Mouse (Mus musculus) hindbrain, embryonic 12.5 days (tissue): ENCODE measurements at regions not wholly inside any gene's neighbourhood (a gene's known extent, or its start where the extent isn't known, plus 50 kb on each side); places are given as distances from the start of the nearest gene placed in this dataset.
A peak's percentile ranks its signal among the peaks of the same experiment; 100 is the strongest.
"Not testable (repeated sequence)": the region's sequence is repeated elsewhere in the genome, so short reads cannot be mapped to it uniquely, and the experiment has no call there.

Source experiments
- ATAC-seq: fragments of 200-750 bp; cut with Nextera tagmentation; 2 replicates; pipeline ENCODE4 v1.8.0; 2017; ENCODE audit warnings: moderate TSS enrichment; ENCODE audit not compliant: low FRiP score
- H3K27ac ChIP-seq: fragments of 300-500 bp; sonication (generic); 2 replicates; pipeline ENCODE4 v1.5.1; 2016; ENCODE audit warnings: mild to moderate bottlenecking
- H3K27me3 ChIP-seq: fragments of 300-500 bp; sonication (generic); 2 replicates; pipeline ENCODE4 v1.6.1; 2016; ENCODE audit warnings: mild to moderate bottlenecking
- H3K36me3 ChIP-seq: fragments of 300-500 bp; sonication (generic); 2 replicates; pipeline ENCODE4 v1.6.1; 2016; ENCODE audit warnings: mild to moderate bottlenecking
- H3K4me1 ChIP-seq: fragments of 300-500 bp; sonication (generic); 2 replicates; pipeline ENCODE4 v1.6.1; 2016
- H3K4me2 ChIP-seq: fragments of 300-500 bp; sonication (generic); replicated peaks from 2 replicates; pipeline ENCODE4 v1.6.1; 2016; ENCODE audit warnings: mild to moderate bottlenecking
- H3K4me3 ChIP-seq: fragments of 300-500 bp; sonication (generic); 2 replicates; pipeline ENCODE4 v1.5.1; 2016; ENCODE audit warnings: mild to moderate bottlenecking
- H3K9ac ChIP-seq: fragments of 300-500 bp; sonication (generic); 2 replicates; pipeline ENCODE4 v1.6.1; 2016; ENCODE audit warnings: mild to moderate bottlenecking, moderate library complexity
- H3K9me3 ChIP-seq: fragments of 300-500 bp; sonication (generic); replicated peaks from 2 replicates; pipeline ENCODE4 v1.6.1; 2016; ENCODE audit warnings: mild to moderate bottlenecking
- WGBS: fragments of 180-500 bp; shearing (Covaris S2); methylation state at CpG from one replicate; pipeline ENCODE4 v1.1.7; 2016; 5-methylcytosine and 5-hydroxymethylcytosine counted together

DNA sequence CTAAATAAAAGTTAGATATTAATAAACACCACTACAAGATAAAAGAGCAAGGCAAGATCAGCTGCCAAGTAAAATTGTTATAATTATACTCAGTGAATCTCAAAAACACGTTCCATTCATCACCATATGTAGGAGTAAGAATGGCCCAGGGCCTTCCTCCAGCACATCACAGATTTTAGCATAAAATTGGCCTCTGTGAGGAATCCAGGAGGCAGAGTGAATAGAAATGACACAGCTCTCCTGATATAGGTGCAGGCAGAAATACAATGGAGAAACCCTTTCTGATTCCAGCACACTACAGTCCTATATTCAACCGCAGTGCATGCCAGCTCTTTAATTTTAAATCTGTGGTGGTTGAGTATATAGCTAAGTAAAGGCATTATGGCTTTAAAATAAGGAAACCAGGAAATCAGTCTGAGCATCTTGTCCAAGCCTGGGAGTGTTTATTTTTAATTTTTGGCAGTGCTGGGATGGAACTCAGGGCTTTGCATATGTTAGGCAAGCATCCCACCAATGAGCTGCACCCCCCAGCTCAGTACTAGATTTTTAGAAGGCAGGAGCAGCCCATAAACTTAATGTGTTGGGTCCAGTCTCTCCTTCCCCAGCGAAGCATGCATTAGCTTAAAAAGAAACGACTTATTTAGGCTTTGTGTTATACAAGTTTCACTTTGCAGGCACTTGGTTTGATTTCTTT, 158.3 kb upstream of the Ptprz1 start:
- H3K27me3 ChIP-seq: no peaks in the 10 kb centered on the region
- 86% methylated on average over 4 of the region's 4 CpGs for WGBS
- no peaks in the 10 kb centered on the region for H3K9me3 ChIP-seq
- no peak for ATAC-seq
- H3K9ac ChIP-seq: no peak overlapping the region
- H3K27ac ChIP-seq: no peak overlapping the region
- no peaks in the 10 kb centered on the region for H3K36me3 ChIP-seq
- no peak overlapping the region for H3K4me3 ChIP-seq
- no peak overlapping the region for H3K4me2 ChIP-seq
- H3K4me1 ChIP-seq: peaks cover 4% of the 10 kb centered on the region; the same call in 1 of the 2 replicates

GRCm38 (mm10) chr6:22716144-22716856, 159.0 kb upstream of the Ptprz1 start:
- H3K27ac ChIP-seq: no peak overlapping the region
- peak; percentile 48; the same call in 1 of the 2 replicates for ATAC-seq
- H3K9me3 ChIP-seq: no peaks in the 10 kb centered on the region
- WGBS: 52% methylated on average over 7 of the region's 7 CpGs
- peaks cover 4% of the 10 kb centered on the region; the same call in 1 of the 2 replicates for H3K4me1 ChIP-seq
- no peak overlapping the region for H3K4me3 ChIP-seq
- H3K36me3 ChIP-seq: no peaks in the 10 kb centered on the region
- no peaks in the 10 kb centered on the region for H3K27me3 ChIP-seq
- H3K4me2 ChIP-seq: no peak overlapping the region
- H3K9ac ChIP-seq: no peak overlapping the region

GRCm38 (mm10) chr6:22698187-22698586, 177.1 kb upstream of the Ptprz1 start:
- H3K36me3 ChIP-seq: no peaks in the 10 kb centered on the region

GRCm38 (mm10) chr6:22688678-22689126, 186.6 kb upstream of the Ptprz1 start:
- H3K27me3 ChIP-seq: no peaks in the 10 kb centered on the region
- ATAC-seq: no peak
- H3K27ac ChIP-seq: no peak overlapping the region
- no peak overlapping the region for H3K4me2 ChIP-seq
- H3K36me3 ChIP-seq: no peaks in the 10 kb centered on the region
- H3K9ac ChIP-seq: no peak overlapping the region
- no peak overlapping the region for H3K4me3 ChIP-seq
- no peaks in the 10 kb centered on the region for H3K4me1 ChIP-seq
- 75% methylated on average over 7 of the region's 7 CpGs for WGBS
- H3K9me3 ChIP-seq: no peaks in the 10 kb centered on the region

More at GRCm38 (mm10) chr6:22698187-22698586, 177.1 kb upstream of the Ptprz1 start:
- ATAC-seq: no peak
- H3K9me3 ChIP-seq: no peaks in the 10 kb centered on the region
- no peak overlapping the region for H3K4me2 ChIP-seq
- H3K9ac ChIP-seq: no peak overlapping the region
- no peak overlapping the region for H3K27ac ChIP-seq
- H3K4me3 ChIP-seq: no peak overlapping the region
- no peaks in the 10 kb centered on the region for H3K4me1 ChIP-seq
- no peaks in the 10 kb centered on the region for H3K27me3 ChIP-seq

GRCm38 (mm10) chr6:22674586-22674929, 200.7 kb upstream of the Ptprz1 start:
- Histone ChIP-seq H3K9me3 (no peaks in the 10 kb centered on the region), H3K9ac (no peak overlapping the region), H3K36me3 (no peaks in the 10 kb centered on the region), H3K27ac (no peak overlapping the region), H3K4me2 (no peak overlapping the region), H3K27me3 (no peaks in the 10 kb centered on the region), H3K4me1 (0 out of 2 replicates have a peak, but pooled peaks cover 3% of the 10 kb centered on the region), H3K4me3 (no peak overlapping the region)
- WGBS: 30% methylated on average over 1 of the region's 1 CpGs
- no peak for ATAC-seq

- WGBS: 81% methylated on average over 2 of the region's 2 CpGs
- Histone ChIP-seq H3K4me1 (0 out of 2 replicates have a peak, but pooled peaks cover 3% of the 10 kb centered on the region), H3K4me3 (no peak overlapping the region), H3K9me3 (no peaks in the 10 kb centered on the region), H3K36me3 (no peaks in the 10 kb centered on the region), H3K27ac (no peak overlapping the region), H3K4me2 (no peak overlapping the region), H3K9ac (no peak overlapping the region), H3K27me3 (no peaks in the 10 kb centered on the region)
- no peak for ATAC-seq
These were observed 201.2 kb upstream of the Ptprz1 start for GRCm38 (mm10) chr6:22673919-22674585.

DNA sequence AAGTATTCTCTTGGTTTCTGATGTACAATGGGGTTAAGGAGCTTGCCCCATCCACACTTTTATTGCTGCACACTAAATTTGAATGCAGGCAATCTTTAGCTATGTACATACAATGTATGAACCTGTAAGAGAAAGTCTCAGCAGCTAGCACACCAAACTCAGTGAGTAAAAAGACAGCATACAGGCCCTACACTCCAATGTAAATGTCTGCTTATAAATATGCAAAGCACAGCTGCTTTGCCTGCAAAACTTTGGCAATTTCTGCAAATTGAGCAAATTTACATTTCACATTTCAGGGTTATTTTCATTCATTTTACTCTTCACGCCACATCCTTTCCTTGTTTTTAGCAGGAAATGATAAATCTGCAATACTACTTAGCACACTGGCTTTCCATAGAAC, 203.8 kb upstream of the Ptprz1 start:
- 85% methylated on average over 1 of the region's 1 CpGs for WGBS
- no peak overlapping the region for H3K27ac ChIP-seq
- no peak overlapping the region for H3K9ac ChIP-seq
- ATAC-seq: no peak
- no peaks in the 10 kb centered on the region for H3K9me3 ChIP-seq
- H3K4me1 ChIP-seq: 0 out of 2 replicates have a peak, but pooled peaks cover 3% of the 10 kb centered on the region
- no peaks in the 10 kb centered on the region for H3K36me3 ChIP-seq
- no peak overlapping the region for H3K4me2 ChIP-seq
- no peak overlapping the region for H3K4me3 ChIP-seq
- H3K27me3 ChIP-seq: no peaks in the 10 kb centered on the region

- Histone ChIP-seq H3K27ac (no peak overlapping the region), H3K9me3 (no peaks in the 10 kb centered on the region), H3K9ac (no peak overlapping the region), H3K4me1 (no peaks in the 10 kb centered on the region), H3K4me3 (no peak overlapping the region), H3K36me3 (no peaks in the 10 kb centered on the region), H3K4me2 (no peak overlapping the region), H3K27me3 (no peaks in the 10 kb centered on the region)
- WGBS: 81% methylated on average over 7 of the region's 7 CpGs
- peak; percentile 35; the same call in 1 of the 2 replicates for ATAC-seq
These were observed 206.9 kb upstream of the Ptprz1 start for GRCm38 (mm10) chr6:22668190-22668975.

DNA sequence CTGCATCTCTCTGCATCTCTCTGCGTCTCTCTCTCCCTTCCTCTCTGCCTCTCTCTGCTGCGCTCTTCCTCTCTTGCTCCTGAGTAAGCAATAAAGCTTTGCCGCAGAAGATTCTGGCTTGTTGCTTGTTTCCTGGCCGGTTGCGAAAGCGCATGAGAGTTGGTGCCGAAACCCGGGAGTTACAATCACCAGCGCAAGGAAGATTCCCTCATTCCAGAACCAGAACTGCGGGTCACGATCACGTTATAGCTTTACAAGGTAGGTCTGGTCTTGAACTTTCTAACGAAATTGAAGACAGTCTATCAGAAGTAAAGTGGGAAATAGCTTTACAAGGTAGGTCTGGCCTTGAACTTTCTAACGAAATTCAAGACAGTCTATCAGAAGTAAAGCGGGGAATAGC, 217.9 kb upstream of the Ptprz1 start:
- not testable (repeated sequence) for H3K27me3 ChIP-seq, H3K27ac ChIP-seq, H3K36me3 ChIP-seq, H3K9ac ChIP-seq, H3K4me1 ChIP-seq, H3K4me3 ChIP-seq, H3K9me3 ChIP-seq, ATAC-seq, H3K4me2 ChIP-seq
- 95% methylated on average over 15 of the region's 15 CpGs for WGBS

- Histone ChIP-seq H3K36me3 (no peaks in the 10 kb centered on the region), H3K4me2 (no peak overlapping the region), H3K27ac (no peak overlapping the region), H3K9me3 (no peaks in the 10 kb centered on the region), H3K4me1 (no peaks in the 10 kb centered on the region), H3K4me3 (no peak overlapping the region), H3K9ac (no peak overlapping the region), H3K27me3 (no peaks in the 10 kb centered on the region)
- no peak for ATAC-seq
These were observed 235.2 kb upstream of the Ptprz1 start for GRCm38 (mm10) chr6:22640100-22640499.

GRCm38 (mm10) chr6:22635141-22635540, 240.2 kb upstream of the Ptprz1 start:
- Histone ChIP-seq H3K9ac (no peak overlapping the region), H3K4me1 (no peaks in the 10 kb centered on the region), H3K27ac (no peak overlapping the region), H3K36me3 (no peaks in the 10 kb centered on the region), H3K9me3 (no peaks in the 10 kb centered on the region), H3K4me2 (no peak overlapping the region), H3K27me3 (no peaks in the 10 kb centered on the region), H3K4me3 (no peak overlapping the region)
- 89% methylated on average over 3 of the region's 3 CpGs for WGBS
- no peak for ATAC-seq

DNA sequence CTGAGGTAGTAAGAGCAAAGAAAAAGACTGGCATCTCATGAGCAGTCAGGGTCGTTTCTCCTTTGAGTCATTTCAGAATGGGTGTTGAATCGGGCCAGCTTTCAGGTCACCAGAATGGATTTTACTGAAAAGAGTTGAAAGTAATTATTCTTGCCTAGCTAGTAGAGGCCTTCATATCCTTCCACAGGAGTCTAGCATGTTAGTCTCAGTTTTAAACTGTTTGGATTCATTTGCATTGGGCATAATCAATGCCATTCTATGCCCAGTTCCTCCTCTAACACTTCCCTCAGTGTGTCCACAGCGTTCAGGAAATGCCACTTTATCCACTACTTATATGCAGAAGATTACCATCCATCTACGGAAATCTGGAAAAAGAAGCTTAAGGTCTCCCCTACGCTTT, 240.6 kb upstream of the Ptprz1 start:
- WGBS: 78% methylated on average over 5 of the region's 5 CpGs
- no peak for ATAC-seq
- H3K9ac ChIP-seq: no peak overlapping the region
- H3K4me2 ChIP-seq: no peak overlapping the region
- no peaks in the 10 kb centered on the region for H3K27me3 ChIP-seq
- no peak overlapping the region for H3K27ac ChIP-seq
- H3K4me1 ChIP-seq: no peaks in the 10 kb centered on the region
- no peaks in the 10 kb centered on the region for H3K9me3 ChIP-seq
- H3K4me3 ChIP-seq: no peak overlapping the region
- no peaks in the 10 kb centered on the region for H3K36me3 ChIP-seq
